Comparison of ENCODE assay signal across 12 mouse cellular contexts in the genomic region with DNA sequence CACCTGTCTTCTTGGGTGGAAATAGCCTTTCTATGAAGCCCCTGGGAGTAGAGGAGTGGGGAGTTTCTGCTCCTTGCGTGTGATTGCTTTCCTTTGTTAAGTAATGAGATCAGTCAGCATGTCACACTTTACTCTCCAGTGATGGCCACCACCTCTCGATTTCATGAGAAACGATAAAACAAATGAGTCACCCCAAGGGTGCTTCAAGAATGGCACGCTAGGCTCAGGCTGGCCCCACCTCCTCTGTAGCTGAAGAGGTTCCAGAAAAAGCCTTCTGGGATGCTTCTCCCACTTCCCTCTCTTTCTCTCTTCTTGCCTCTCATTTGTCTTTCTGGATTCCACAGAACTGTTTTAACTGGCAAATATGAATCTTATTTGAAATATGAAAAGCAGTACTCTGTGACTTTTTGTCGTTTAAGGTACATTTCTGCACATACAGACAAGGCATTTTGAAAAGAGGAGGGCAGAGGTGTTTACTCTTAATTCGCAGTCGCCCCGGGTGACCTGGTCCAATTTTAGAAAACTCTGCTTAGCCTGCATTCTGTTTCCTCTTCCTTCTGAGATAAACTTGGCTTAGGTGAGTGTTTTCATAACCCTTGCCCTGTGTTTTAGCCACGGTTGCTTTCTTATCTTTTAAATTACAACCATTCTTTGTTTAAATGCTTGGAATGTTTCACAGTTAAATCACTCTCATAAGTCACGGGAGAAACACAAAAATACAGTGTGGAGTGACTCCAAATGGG. TPM values are rescaled to one million over a fixed set of nuclear protein-coding genes. Genes with fewer than 3 reads are reported as not detected.
DNase-seq lines count a peak whose midpoint lies in the region; ATAC-seq and TF ChIP-seq lines count a peak whose summit lies in the region.
"Had no signal": no experiment of that assay in that cellular context is flagged by ENCODE, and none has a peak within 500 bp of the region (broad histone marks: within the 10 kb centered on the region; RNA-seq: fewer than 3 reads in every experiment).

No protein-coding gene starts in this region.

- WGBS in heart, postnatal 0 days, result 5% methylated on average over 10 of the region's 10 CpGs

- no peaks in the 10 kb centered on the region for H3K27me3 ChIP-seq in MEL (ENCODE audit: control insufficient read depth in 1 of 2, insufficient read depth in 2 of 2, low read length in 2 of 2)
- H3K27me3 ChIP-seq in heart, postnatal 0 days (ENCODE audit: control insufficient read depth, insufficient read depth, low read length), result no peaks in the 10 kb centered on the region
- H3K27me3 ChIP-seq in megakaryocyte, embryonic 14.5 days (replicated peaks), result no peaks in the 10 kb centered on the region
- H3K27me3 ChIP-seq: embryonic facial prominence, embryonic 12.5 days; lung, embryonic 15.5 days had no signal

- peak overlapping the region; percentile 19; the same call in 1 of the 2 replicates for H3K27ac ChIP-seq in left cerebral cortex, adult 2 months
- no peak overlapping the region for H3K27ac ChIP-seq in MEL (ENCODE audit: control insufficient read depth, low read depth, low read length)
- peak overlapping the region; percentile 57 for H3K27ac ChIP-seq in heart, postnatal 0 days (ENCODE audit: low read depth)
- H3K27ac ChIP-seq: embryonic facial prominence, embryonic 12.5 days; lung, embryonic 15.5 days had no signal

- H3K36me3 ChIP-seq in MEL (ENCODE audit: control insufficient read depth in 1 of 2, insufficient read depth in 2 of 2, low read length in 2 of 2), result peaks cover 0 to 5% of the 10 kb centered on the region in 2 experiments; a peak in 1 of 4 replicates
- H3K36me3 ChIP-seq in heart, postnatal 0 days (replicated peaks; ENCODE audit: control insufficient read depth, insufficient read depth, low read length), result no peaks in the 10 kb centered on the region
- H3K36me3 ChIP-seq in megakaryocyte, embryonic 14.5 days (replicated peaks; ENCODE audit: low read length), result no peaks in the 10 kb centered on the region
- H3K36me3 ChIP-seq: embryonic facial prominence, embryonic 12.5 days; lung, embryonic 15.5 days had no signal

- intact Hi-C loops in left cerebral cortex, adult 2 months (cut with DNase I), result no loop called here

- no peak for TF ChIP-seq RAD21 in MEL (IDR thresholded peaks at IDR 0.05; ENCODE audit: low read depth, low read length)

- no peak for DNase-seq in left cerebral cortex, adult 2 months (ENCODE audit: extremely low spot score in 1 of 2, low spot score in 2 of 2)
- DNase-seq in left cerebral cortex, adult 9 months (ENCODE audit: low spot score in 2 of 2), result no peak
- peak; percentile 44 for DNase-seq in MEL (ENCODE audit: low read depth, low spot score)
- DNase-seq in heart, postnatal 0 days (ENCODE audit: low spot score), result peak; percentile 25
- DNase-seq in layer of hippocampus, adult 9-10 months (ENCODE audit: low spot score), result no peak
- DNase-seq in retina, postnatal 1 day, result no peak
- DNase-seq: thymus, postnatal 36 days had no signal

- no peak for TF ChIP-seq CTCF in left cerebral cortex, adult 2 months (IDR thresholded peaks at IDR 0.05)
- no peak for TF ChIP-seq CTCF in MEL (IDR thresholded peaks at IDR 0.05 in 2 of 3, conservative IDR thresholded peaks at IDR 0.05 in 1 of 3; ENCODE audit: control insufficient read depth in 1 of 3, insufficient read depth in 1 of 3, low read depth in 2 of 3, low read length in 3 of 3, poor library complexity in 1 of 3, severe bottlenecking in 1 of 3)
- no peak for TF ChIP-seq CTCF in heart, postnatal 0 days (IDR thresholded peaks at IDR 0.05; ENCODE audit: low read depth)

- no peak for TF ChIP-seq EP300 in MEL (IDR thresholded peaks at IDR 0.05; ENCODE audit: low read depth in 1 of 2, low read length in 2 of 2)
- peak; percentile 31; the same call in 1 of the 2 replicates for TF ChIP-seq EP300 in heart, postnatal 0 days (IDR thresholded peaks at IDR 0.05; ENCODE audit: low read depth)

- peak overlapping the region; percentile 39 for H3K4me2 ChIP-seq in heart, postnatal 0 days (ENCODE audit: low read depth, low read length)
- H3K4me2 ChIP-seq: embryonic facial prominence, embryonic 12.5 days; lung, embryonic 15.5 days had no signal

- no peak for ATAC-seq in heart, postnatal 0 days (ENCODE audit: insufficient read depth, low read depth)
- ATAC-seq in granulocyte monocyte progenitor cell, adult 5-6 weeks (replicated peaks; ENCODE audit: poor library complexity, severe bottlenecking), result no peak

- peaks cover 0 to 5% of the 10 kb centered on the region in 2 experiments; a peak in 1 of 4 replicates for H3K4me1 ChIP-seq in MEL (ENCODE audit: control insufficient read depth in 1 of 2, insufficient read depth in 2 of 2, low read length in 2 of 2)
- peaks cover 12% of the 10 kb centered on the region for H3K4me1 ChIP-seq in heart, postnatal 0 days (ENCODE audit: control insufficient read depth, insufficient read depth)
- peaks cover 30% of the 10 kb centered on the region for H3K4me1 ChIP-seq in megakaryocyte, embryonic 14.5 days
- H3K4me1 ChIP-seq: embryonic facial prominence, embryonic 12.5 days had no signal

- H3K79me2 ChIP-seq in MEL (ENCODE audit: control insufficient read depth, insufficient read depth, low read length, poor library complexity), result no peaks in the 10 kb centered on the region

- H3K9me3 ChIP-seq in MEL (replicated peaks; ENCODE audit: insufficient read depth, low read length), result no peaks in the 10 kb centered on the region
- H3K9me3 ChIP-seq in heart, postnatal 0 days (replicated peaks; ENCODE audit: control insufficient read depth, low read length), result no peaks in the 10 kb centered on the region
- H3K9me3 ChIP-seq in megakaryocyte, embryonic 14.5 days, result no peaks in the 10 kb centered on the region
- H3K9me3 ChIP-seq: embryonic facial prominence, embryonic 12.5 days; lung, embryonic 15.5 days had no signal

- no peak overlapping the region for H3K9ac ChIP-seq in MEL (ENCODE audit: control insufficient read depth, low read depth, low read length, poor library complexity, severe bottlenecking)
- no peak overlapping the region for H3K9ac ChIP-seq in heart, postnatal 0 days (replicated peaks; ENCODE audit: low read depth, low read length)
- H3K9ac ChIP-seq: embryonic facial prominence, embryonic 12.5 days; lung, embryonic 15.5 days had no signal

- H3K4me3 ChIP-seq in left cerebral cortex, adult 2 months, result no peak overlapping the region
- no peak overlapping the region for H3K4me3 ChIP-seq in MEL (ENCODE audit: control insufficient read depth in 1 of 2, insufficient read depth in 1 of 2, low read depth in 2 of 2, low read length in 2 of 2)
- no peak overlapping the region for H3K4me3 ChIP-seq in heart, postnatal 0 days (ENCODE audit: low read depth, low read length)
- H3K4me3 ChIP-seq in megakaryocyte, embryonic 14.5 days (replicated peaks), result peak overlapping the region; percentile 20
- H3K4me3 ChIP-seq: embryonic facial prominence, embryonic 12.5 days; lung, embryonic 15.5 days had no signal

- TF ChIP-seq POLR2A in MEL (IDR thresholded peaks at IDR 0.05; ENCODE audit: control insufficient read depth in 1 of 2, insufficient read depth in 1 of 2, low read depth in 1 of 2, low read length in 2 of 2, poor library complexity in 1 of 2), result no peak

RNA-seq across cellular contexts. Expression of gene Gpr15, which starts 15.3 kb away (rescaled TPM):
- total RNA-seq in left cerebral cortex, adult 2 months (2021), result not detected
- not detected in 2 replicates for total RNA-seq in MEL (2012; rRNA removed)
- polyA plus RNA-seq in MEL (2012; ENCODE audit: insufficient read depth in 1 of 2, insufficient read length in 2 of 2, low read depth in 1 of 2, low replicate concordance in 2 of 2, missing spikeins in 1 of 2), result not detected
- not detected in 2 replicates for total RNA-seq in heart, postnatal 0 days (2014; rRNA removed; ENCODE audit: low replicate concordance)
- 0.10 TPM in 1 of 2 replicates, not detected in the other for polyA plus RNA-seq in heart, postnatal 0 days (2015; fragmentation: Nextera tagmentation; extraction: Ambion mirVana)
- not detected in 2 replicates for polyA plus RNA-seq in megakaryocyte, embryonic 14.5 days (2012; ENCODE audit: insufficient read depth, low replicate concordance)
- total RNA-seq in granulocyte monocyte progenitor cell, adult 5-6 weeks (2014; fragmentation: Nextera tagmentation), result 0.92 TPM in 1 of 2 replicates, not detected in the other
- total RNA-seq in granulocyte monocyte progenitor cell, adult 5-6 weeks (2017), result 0.77 and 0.78 TPM in 2 replicates
- total RNA-seq: layer of hippocampus, postnatal 14 days had no signal
- polyA plus RNA-seq: embryonic facial prominence, embryonic 12.5 days had no signal

RNA-seq across cellular contexts. Expression of gene Cldnd1, which starts 24.2 kb away (rescaled TPM):
- total RNA-seq in left cerebral cortex, adult 2 months (2021), result 10 to 100 TPM; 95.5 to 97.5 TPM
- total RNA-seq in MEL (2012; rRNA removed), result 16.9 and 18.5 TPM in 2 replicates
- 10 to 100 TPM in 1 of 2 experiments, not detected in 1; 34.3 TPM for polyA plus RNA-seq in MEL (2012; ENCODE audit: insufficient read depth in 1 of 2, insufficient read length in 2 of 2, low read depth in 1 of 2, low replicate concordance in 2 of 2, missing spikeins in 1 of 2)
- 24.0 and 43.9 TPM in 2 replicates for total RNA-seq in heart, postnatal 0 days (2014; rRNA removed; ENCODE audit: low replicate concordance)
- 72.0 and 72.8 TPM in 2 replicates for polyA plus RNA-seq in heart, postnatal 0 days (2015; fragmentation: Nextera tagmentation; extraction: Ambion mirVana)
- 1.00 and 2.3 TPM in 2 replicates for polyA plus RNA-seq in megakaryocyte, embryonic 14.5 days (2012; ENCODE audit: insufficient read depth, low replicate concordance)
- 27.8 and 57.0 TPM in 2 replicates for total RNA-seq in granulocyte monocyte progenitor cell, adult 5-6 weeks (2014; fragmentation: Nextera tagmentation)
- 13.4 and 23.7 TPM in 2 replicates for total RNA-seq in granulocyte monocyte progenitor cell, adult 5-6 weeks (2017)

RNA-seq across cellular contexts. Expression of gene Cpox, which starts 33.5 kb away (rescaled TPM):
- total RNA-seq in left cerebral cortex, adult 2 months (2021), result 10 to 100 TPM; 35.5 to 37.5 TPM
- total RNA-seq in MEL (2012; rRNA removed), result 159 and 204 TPM in 2 replicates
- polyA plus RNA-seq in MEL (2012; ENCODE audit: insufficient read depth in 1 of 2, insufficient read length in 2 of 2, low read depth in 1 of 2, low replicate concordance in 2 of 2, missing spikeins in 1 of 2), result 100 to 1,000 TPM; 110 to 421 TPM
- 27.4 and 35.4 TPM in 2 replicates for total RNA-seq in heart, postnatal 0 days (2014; rRNA removed; ENCODE audit: low replicate concordance)
- 15.4 and 15.6 TPM in 2 replicates for polyA plus RNA-seq in heart, postnatal 0 days (2015; fragmentation: Nextera tagmentation; extraction: Ambion mirVana)
- 3.4 and 14.3 TPM in 2 replicates for polyA plus RNA-seq in megakaryocyte, embryonic 14.5 days (2012; ENCODE audit: insufficient read depth, low replicate concordance)
- total RNA-seq in granulocyte monocyte progenitor cell, adult 5-6 weeks (2014; fragmentation: Nextera tagmentation), result 21.9 and 32.7 TPM in 2 replicates
- 23.4 and 25.2 TPM in 2 replicates for total RNA-seq in granulocyte monocyte progenitor cell, adult 5-6 weeks (2017)

RNA-seq across cellular contexts. Expression of gene Olfr172, which starts 59.4 kb away (rescaled TPM):
- total RNA-seq in left cerebral cortex, adult 2 months (2021), result not detected
- not detected in 2 replicates for total RNA-seq in MEL (2012; rRNA removed)
- not detected for polyA plus RNA-seq in MEL (2012; ENCODE audit: insufficient read depth in 1 of 2, insufficient read length in 2 of 2, low read depth in 1 of 2, low replicate concordance in 2 of 2, missing spikeins in 1 of 2)
- total RNA-seq in heart, postnatal 0 days (2014; rRNA removed; ENCODE audit: low replicate concordance), result not detected in 2 replicates
- polyA plus RNA-seq in heart, postnatal 0 days (2015; fragmentation: Nextera tagmentation; extraction: Ambion mirVana), result not detected in 2 replicates
- 1.3 TPM in 1 of 2 replicates, not detected in the other for polyA plus RNA-seq in megakaryocyte, embryonic 14.5 days (2012; ENCODE audit: insufficient read depth, low replicate concordance)
- not detected in 2 replicates for total RNA-seq in granulocyte monocyte progenitor cell, adult 5-6 weeks (2014; fragmentation: Nextera tagmentation)
- not detected in 2 replicates for total RNA-seq in granulocyte monocyte progenitor cell, adult 5-6 weeks (2017)
- total RNA-seq: layer of hippocampus, postnatal 14 days had no signal
- polyA plus RNA-seq: embryonic facial prominence, embryonic 12.5 days; lung, embryonic 15.5 days had no signal

Comparison
In these comparisons a context has a peak if more than half of its experiments do, and no peak if none do; other contexts are left out.
1. DNase-seq: peak in MEL (single experiment) and heart, postnatal 0 days (single experiment); none in left cerebral cortex, adult 2 months (0 of 2), left cerebral cortex, adult 9 months (0 of 2), layer of hippocampus, adult 9-10 months (single experiment) and retina, postnatal 1 day (single experiment).